In the genomic region with DNA sequence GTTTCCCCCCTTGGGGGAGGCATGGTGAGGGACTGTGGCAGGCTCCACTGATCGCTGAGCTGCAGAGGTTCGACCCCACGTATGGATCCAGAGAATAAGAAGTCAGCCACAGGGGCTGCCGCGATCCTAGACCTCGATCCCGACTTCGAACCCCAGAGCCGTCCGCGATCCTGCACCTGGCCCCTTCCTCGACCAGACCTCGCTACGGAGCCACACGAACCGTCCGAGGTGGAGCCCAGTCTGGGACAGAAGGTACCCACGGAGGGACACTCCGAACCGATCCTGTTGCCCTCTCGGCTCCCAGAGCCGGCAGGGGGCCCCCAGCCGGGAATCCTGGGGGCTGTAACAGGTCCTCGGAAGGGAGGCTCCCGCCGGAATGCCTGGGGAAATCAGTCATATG, we compare ENCODE assay signal across 8 mouse cellular contexts. TPM values are rescaled to one million over a fixed set of nuclear protein-coding genes. Genes with fewer than 3 reads are reported as not detected.
DNase-seq lines count a peak whose midpoint lies in the region; ATAC-seq and TF ChIP-seq lines count a peak whose summit lies in the region.

No protein-coding gene starts in this region.

- no peaks in the 10 kb centered on the region for H3K9me3 ChIP-seq in ES-Bruce4 (replicated peaks; ENCODE audit: control insufficient read depth, insufficient read depth, low read length, poor library complexity, severe bottlenecking)
- H3K9me3 ChIP-seq in intestine, postnatal 0 days (ENCODE audit: control insufficient read depth): no peaks in the 10 kb centered on the region
- H3K9me3 ChIP-seq in midbrain, embryonic 14.5 days (ENCODE audit: control insufficient read depth, low read length): no peaks in the 10 kb centered on the region

- 24% methylated on average over 26 of the region's 26 CpGs for WGBS in intestine, postnatal 0 days
- WGBS in midbrain, embryonic 14.5 days: 22% methylated on average over 26 of the region's 26 CpGs

- no peak for TF ChIP-seq CTCF in ES-Bruce4 (IDR thresholded peaks at IDR 0.05; ENCODE audit: low read depth, low read length)
- no peak for TF ChIP-seq CTCF in intestine, postnatal 0 days (IDR thresholded peaks at IDR 0.05; ENCODE audit: low read depth)

- H3K36me3 ChIP-seq in ES-Bruce4 (ENCODE audit: control insufficient read depth, insufficient read depth, low read length, poor library complexity, severe bottlenecking): no peaks in the 10 kb centered on the region
- H3K36me3 ChIP-seq in intestine, postnatal 0 days (ENCODE audit: control insufficient read depth, insufficient read depth): no peaks in the 10 kb centered on the region
- no peaks in the 10 kb centered on the region for H3K36me3 ChIP-seq in midbrain, embryonic 14.5 days (ENCODE audit: control insufficient read depth, insufficient read depth, low read length)

- ATAC-seq in erythroblast, adult 5-6 weeks (replicated peaks; ENCODE audit: low FRiP score, poor library complexity, severe bottlenecking): peak; percentile 49
- peak; percentile 28; the same call in 1 of the 2 replicates for ATAC-seq in intestine, postnatal 0 days
- ATAC-seq in midbrain, embryonic 14.5 days (ENCODE audit: low FRiP score, low TSS enrichment): peak; percentile 25; the same call in 1 of the 2 replicates
- ATAC-seq in frontal cortex, adult (ENCODE audit: low TSS enrichment): no peak

- DNase-seq in gastrocnemius, postnatal 10 days: peak; percentile 6
- no peak for DNase-seq in gastrocnemius, postnatal 4 days (ENCODE audit: low spot score in 2 of 2)
- DNase-seq in midbrain, embryonic 14.5 days: no peak
- DNase-seq in layer of hippocampus, adult 9-11 months: no peak

- TF ChIP-seq POLR2A in ES-Bruce4 (IDR thresholded peaks at IDR 0.05; ENCODE audit: insufficient read depth, low read length): no peak

- no peaks in the 10 kb centered on the region for H3K4me1 ChIP-seq in ES-Bruce4 (ENCODE audit: control insufficient read depth, insufficient read depth, low read length)
- H3K4me1 ChIP-seq in intestine, postnatal 0 days (replicated peaks; ENCODE audit: control insufficient read depth, insufficient read depth, low read length): no peaks in the 10 kb centered on the region
- no peaks in the 10 kb centered on the region for H3K4me1 ChIP-seq in midbrain, embryonic 14.5 days (ENCODE audit: control insufficient read depth, insufficient read depth, low read length)

- H3K9ac ChIP-seq in ES-Bruce4 (ENCODE audit: low read depth, poor library complexity, severe bottlenecking): peak overlapping the region; percentile 48
- peak overlapping the region; percentile 51 for H3K9ac ChIP-seq in intestine, postnatal 0 days (ENCODE audit: low read depth, low read length)
- H3K9ac ChIP-seq in midbrain, embryonic 14.5 days (replicated peaks; ENCODE audit: low read length): peak overlapping the region; percentile 20; the same call in 1 of the 2 replicates

- peak overlapping the region; percentile 26 for H3K27ac ChIP-seq in ES-Bruce4 (ENCODE audit: insufficient read depth, low read length)
- no peak overlapping the region for H3K27ac ChIP-seq in intestine, postnatal 0 days (ENCODE audit: low read depth, low read length)
- H3K27ac ChIP-seq in midbrain, embryonic 14.5 days (replicated peaks; ENCODE audit: low read depth, low read length): no peak overlapping the region

- no peak for TF ChIP-seq EP300 in ES-Bruce4 (IDR thresholded peaks at IDR 0.05; ENCODE audit: insufficient read depth, low read depth, low read length)

- no peaks in the 10 kb centered on the region for H3K27me3 ChIP-seq in ES-Bruce4 (ENCODE audit: control insufficient read depth, insufficient read depth, low read length, poor library complexity, severe bottlenecking)
- H3K27me3 ChIP-seq in intestine, postnatal 0 days (replicated peaks; ENCODE audit: control insufficient read depth, insufficient read depth, low read length): no peaks in the 10 kb centered on the region
- no peaks in the 10 kb centered on the region for H3K27me3 ChIP-seq in midbrain, embryonic 14.5 days (ENCODE audit: control insufficient read depth, insufficient read depth, low read length)

- H3K4me2 ChIP-seq in intestine, postnatal 0 days (replicated peaks; ENCODE audit: low read depth): peak overlapping the region; percentile 75
- H3K4me2 ChIP-seq in midbrain, embryonic 14.5 days (ENCODE audit: low read length): peak overlapping the region; percentile 70

- peak overlapping the region; percentile 73 for H3K4me3 ChIP-seq in ES-Bruce4 (ENCODE audit: low read depth, low read length)
- peak overlapping the region; percentile 57 for H3K4me3 ChIP-seq in intestine, postnatal 0 days (ENCODE audit: low read depth, low read length)
- H3K4me3 ChIP-seq in midbrain, embryonic 14.5 days (replicated peaks; ENCODE audit: low read depth, low read length): peak overlapping the region; percentile 47

RNA-seq across cellular contexts. Expression of gene Foxo4, which starts 0.4 kb away (rescaled TPM):
- 10 to 100 TPM; 48.2 to 55.0 TPM for total RNA-seq in gastrocnemius, postnatal 10 days (2021)
- 10 to 100 TPM; 59.1 to 60.3 TPM for total RNA-seq in gastrocnemius, postnatal 4 days (2021)
- 45.6 and 50.1 TPM in 2 replicates for polyA plus RNA-seq in ES-Bruce4 (2011; ENCODE audit: insufficient read depth, insufficient read length, low read depth, missing spikeins)
- total RNA-seq in erythroblast, adult 5-6 weeks (2015; ENCODE audit: low replicate concordance): 16.7 and 20.4 TPM in 2 replicates
- 51.1 and 81.5 TPM in 2 replicates for total RNA-seq in erythroblast, adult 5-6 weeks (2017; ENCODE audit: low replicate concordance)
- polyA plus RNA-seq in intestine, postnatal 0 days (2015; fragmentation: Nextera tagmentation; extraction: Ambion mirVana): 1.4 and 1.6 TPM in 2 replicates
- 0.79 and 0.93 TPM in 2 replicates for polyA plus RNA-seq in midbrain, embryonic 14.5 days (2014; fragmentation: Nextera tagmentation; extraction: Ambion mirVana)

RNA-seq across cellular contexts. Expression of gene Gm614, which starts 9.1 kb away (rescaled TPM):
- under 1 TPM in 1 of 2 experiments, not detected in 1; 0.50 TPM for total RNA-seq in gastrocnemius, postnatal 10 days (2021)
- total RNA-seq in gastrocnemius, postnatal 4 days (2021): under 1 TPM in 1 of 2 experiments, not detected in 1; 0.52 TPM
- polyA plus RNA-seq in ES-Bruce4 (2011; ENCODE audit: insufficient read depth, insufficient read length, low read depth, missing spikeins): not detected in 2 replicates
- total RNA-seq in erythroblast, adult 5-6 weeks (2015; ENCODE audit: low replicate concordance): not detected in 2 replicates
- total RNA-seq in erythroblast, adult 5-6 weeks (2017; ENCODE audit: low replicate concordance): not detected in 2 replicates
- not detected in 2 replicates for polyA plus RNA-seq in intestine, postnatal 0 days (2015; fragmentation: Nextera tagmentation; extraction: Ambion mirVana)
- not detected in 2 replicates for polyA plus RNA-seq in midbrain, embryonic 14.5 days (2014; fragmentation: Nextera tagmentation; extraction: Ambion mirVana)

RNA-seq across cellular contexts. Expression of gene Il2rg, which starts 13.3 kb away (rescaled TPM):
- 1 to 10 TPM; 5.5 to 7.9 TPM for total RNA-seq in gastrocnemius, postnatal 10 days (2021)
- 1 to 10 TPM; 7.2 to 9.6 TPM for total RNA-seq in gastrocnemius, postnatal 4 days (2021)
- 0.40 and 0.84 TPM in 2 replicates for polyA plus RNA-seq in ES-Bruce4 (2011; ENCODE audit: insufficient read depth, insufficient read length, low read depth, missing spikeins)
- 11.5 and 17.3 TPM in 2 replicates for total RNA-seq in erythroblast, adult 5-6 weeks (2015; ENCODE audit: low replicate concordance)
- 15.1 and 37.6 TPM in 2 replicates for total RNA-seq in erythroblast, adult 5-6 weeks (2017; ENCODE audit: low replicate concordance)
- polyA plus RNA-seq in intestine, postnatal 0 days (2015; fragmentation: Nextera tagmentation; extraction: Ambion mirVana): 4.6 and 6.1 TPM in 2 replicates
- 4.2 and 7.9 TPM in 2 replicates for polyA plus RNA-seq in midbrain, embryonic 14.5 days (2014; fragmentation: Nextera tagmentation; extraction: Ambion mirVana)

RNA-seq across cellular contexts. Expression of gene Gm20489, which starts 14.1 kb away (rescaled TPM):
- total RNA-seq in gastrocnemius, postnatal 10 days (2021): not detected
- total RNA-seq in gastrocnemius, postnatal 4 days (2021): not detected
- polyA plus RNA-seq in ES-Bruce4 (2011; ENCODE audit: insufficient read depth, insufficient read length, low read depth, missing spikeins): not detected in 2 replicates
- total RNA-seq in erythroblast, adult 5-6 weeks (2015; ENCODE audit: low replicate concordance): not detected in 2 replicates
- not detected in 2 replicates for total RNA-seq in erythroblast, adult 5-6 weeks (2017; ENCODE audit: low replicate concordance)
- not detected in 2 replicates for polyA plus RNA-seq in intestine, postnatal 0 days (2015; fragmentation: Nextera tagmentation; extraction: Ambion mirVana)
- polyA plus RNA-seq in midbrain, embryonic 14.5 days (2014; fragmentation: Nextera tagmentation; extraction: Ambion mirVana): not detected in 2 replicates

RNA-seq across cellular contexts. Expression of gene Med12, which starts 19.1 kb away (rescaled TPM):
- total RNA-seq in gastrocnemius, postnatal 10 days (2021): 10 to 100 TPM; 25.6 to 28.8 TPM
- 10 to 100 TPM; 33.5 to 35.0 TPM for total RNA-seq in gastrocnemius, postnatal 4 days (2021)
- 38.6 and 41.7 TPM in 2 replicates for polyA plus RNA-seq in ES-Bruce4 (2011; ENCODE audit: insufficient read depth, insufficient read length, low read depth, missing spikeins)
- total RNA-seq in erythroblast, adult 5-6 weeks (2015; ENCODE audit: low replicate concordance): 250 and 275 TPM in 2 replicates
- 140 and 157 TPM in 2 replicates for total RNA-seq in erythroblast, adult 5-6 weeks (2017; ENCODE audit: low replicate concordance)
- 13.9 and 14.0 TPM in 2 replicates for polyA plus RNA-seq in intestine, postnatal 0 days (2015; fragmentation: Nextera tagmentation; extraction: Ambion mirVana)
- polyA plus RNA-seq in midbrain, embryonic 14.5 days (2014; fragmentation: Nextera tagmentation; extraction: Ambion mirVana): 30.6 and 33.0 TPM in 2 replicates
